Mouse (Mus musculus): ENCODE measurements around the gene Tmem196. TPM values are rescaled to one million over a fixed set of nuclear protein-coding genes. Genes with fewer than 3 reads are reported as not detected.
A peak's percentile ranks its signal among the peaks of the same experiment; 100 is the strongest.

Gene Tmem196
- total RNA-seq (2021), result 3.1 and 4.5 TPM in 2 replicates
- long read RNA-seq, experiment 1, result 0 reads
- long read RNA-seq, experiment 2, partial matches to known transcripts, result 0 of 2 reads
- long read RNA-seq, experiment 2, other reads (novel, unspliced or antisense), result 1 of 2 reads

DNA sequence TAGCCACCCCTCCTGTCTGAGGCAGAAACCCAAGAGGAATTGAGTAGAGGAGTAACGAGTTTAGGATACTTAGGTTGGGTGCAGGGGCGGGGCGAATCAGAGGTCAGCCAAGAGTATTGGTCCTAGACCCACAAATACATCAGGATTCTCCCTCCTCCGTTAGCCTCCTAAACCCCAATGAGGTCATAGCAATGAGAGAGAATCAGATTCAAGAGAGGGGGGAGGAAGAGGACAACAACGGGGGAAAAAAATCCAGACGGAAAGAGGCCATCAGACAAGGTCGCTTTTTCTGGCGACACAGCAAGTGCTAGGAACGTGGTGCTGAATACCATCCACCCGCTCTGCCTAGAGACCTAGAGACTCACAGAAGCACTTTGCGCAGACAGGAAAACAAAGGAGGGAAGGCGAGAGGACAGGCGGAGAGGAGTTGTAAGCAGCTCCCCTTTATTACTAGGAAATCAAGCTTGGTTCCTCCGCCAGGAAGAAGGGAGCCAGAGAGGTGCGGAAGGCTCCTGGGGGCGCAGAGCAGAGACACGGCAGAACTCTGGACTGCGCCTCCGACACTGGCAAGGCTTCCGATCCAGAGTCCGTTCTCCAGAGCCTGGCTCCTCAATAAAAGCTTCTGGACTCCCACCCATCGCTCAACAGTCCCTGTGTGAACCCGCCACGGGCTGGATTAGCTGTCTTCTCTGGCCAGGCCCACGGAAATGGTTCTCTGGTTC lies at the start of gene Tmem196:
Tmem196 (plus strand) TSS at position 234 of the 722 bp plus-strand sequence.
- no peak for DNase-seq

DNA sequence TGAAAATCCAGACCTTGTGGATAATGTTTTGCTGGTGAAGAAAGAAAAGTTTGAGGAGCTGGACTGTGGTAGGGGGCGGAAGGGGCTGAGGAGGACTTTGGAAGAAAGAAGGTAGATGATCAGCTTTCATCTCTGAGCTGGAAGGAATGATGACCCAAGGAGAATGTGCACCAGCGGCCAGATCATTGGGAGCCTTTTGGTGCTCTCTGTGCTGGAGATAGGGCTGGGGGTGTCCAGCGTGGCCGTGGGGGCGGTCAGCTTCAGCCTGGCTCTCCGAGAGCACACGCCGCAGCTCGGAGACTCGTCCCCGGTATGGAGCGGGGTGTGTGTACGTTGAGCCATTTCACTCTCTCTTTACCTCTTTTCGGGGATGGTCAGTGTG lies 680 bp downstream of the Tmem196 start:
- DNase-seq, result no peak

DNA sequence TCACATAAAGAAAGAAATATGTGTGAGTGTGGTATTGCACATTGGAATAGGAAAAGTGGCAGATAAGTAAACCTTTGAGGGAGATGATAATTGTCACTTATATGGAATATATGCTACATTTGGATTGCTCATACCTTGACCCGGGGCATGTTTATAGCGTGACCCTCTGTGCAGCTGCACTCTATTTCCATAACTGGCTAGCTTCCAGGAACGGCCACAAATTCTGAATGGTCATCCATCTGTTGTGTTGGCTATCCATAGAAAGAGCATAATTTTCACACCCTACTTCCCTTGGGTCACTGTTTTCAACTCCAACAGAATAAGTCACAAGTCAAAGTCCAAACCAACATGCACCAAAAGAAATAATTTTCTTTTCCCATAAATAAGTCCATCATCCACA lies 11.4 kb downstream of the Tmem196 start:
- no peak for DNase-seq

DNA sequence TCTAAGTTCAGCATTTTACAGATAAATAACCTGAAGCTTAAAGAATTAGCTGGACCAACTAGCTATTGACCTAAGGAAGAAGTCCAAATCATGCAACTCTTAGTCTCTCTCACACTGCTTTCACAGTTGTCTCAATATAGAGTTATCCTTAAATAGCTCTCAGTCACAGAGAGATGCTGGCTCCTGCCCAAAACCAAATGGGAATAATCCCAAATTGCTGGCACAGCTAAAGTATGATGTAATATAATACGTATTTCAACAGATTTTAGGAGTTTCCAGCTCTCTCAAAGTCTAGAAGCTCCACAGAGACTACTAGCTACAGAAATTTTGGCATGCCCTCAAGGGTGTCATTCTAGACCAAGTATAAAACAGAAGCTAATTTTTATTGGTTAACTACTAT lies 15.1 kb downstream of the Tmem196 start:
- peak; percentile 51 for DNase-seq

DNA sequence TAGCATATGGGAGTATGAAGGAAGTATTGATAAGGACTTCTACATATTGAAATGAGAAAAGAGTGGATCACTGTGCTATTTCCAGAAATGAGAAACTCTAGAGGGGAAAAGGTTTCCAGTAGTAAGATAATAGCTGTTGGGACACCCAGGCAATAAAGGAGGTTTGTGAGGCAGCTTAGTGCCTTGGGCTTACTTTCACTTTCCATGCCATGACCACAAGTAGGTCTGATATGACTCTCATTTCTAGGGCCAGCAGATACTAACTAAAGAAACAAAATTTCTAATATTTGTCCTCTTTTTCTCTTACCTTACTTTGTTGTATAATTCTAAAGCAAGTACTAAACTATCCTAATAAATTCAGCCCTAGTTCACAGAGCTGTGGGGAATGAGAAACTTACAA lies 19.8 kb downstream of the Tmem196 start:
- no peak for DNase-seq

DNA sequence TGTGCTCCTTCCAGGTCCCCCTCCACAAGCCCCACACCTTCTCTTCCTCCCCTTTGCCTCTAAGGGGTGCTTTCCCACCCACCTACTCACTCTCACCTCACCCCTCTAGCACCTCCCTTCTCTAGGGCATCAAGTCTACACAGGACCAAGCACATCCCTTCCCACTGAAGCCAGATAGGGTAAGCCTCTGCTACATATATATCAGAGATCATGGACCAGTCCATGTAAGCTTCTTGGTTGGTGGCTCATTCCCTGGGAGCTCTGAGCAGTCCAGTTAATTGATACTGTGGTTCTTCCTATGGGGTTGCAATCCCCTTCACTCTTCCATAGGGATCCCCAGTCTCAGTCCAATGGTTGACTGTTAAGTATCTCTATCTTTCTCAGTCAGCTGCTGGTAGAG lies 24.4 kb downstream of the Tmem196 start:
- no peak for DNase-seq

DNA sequence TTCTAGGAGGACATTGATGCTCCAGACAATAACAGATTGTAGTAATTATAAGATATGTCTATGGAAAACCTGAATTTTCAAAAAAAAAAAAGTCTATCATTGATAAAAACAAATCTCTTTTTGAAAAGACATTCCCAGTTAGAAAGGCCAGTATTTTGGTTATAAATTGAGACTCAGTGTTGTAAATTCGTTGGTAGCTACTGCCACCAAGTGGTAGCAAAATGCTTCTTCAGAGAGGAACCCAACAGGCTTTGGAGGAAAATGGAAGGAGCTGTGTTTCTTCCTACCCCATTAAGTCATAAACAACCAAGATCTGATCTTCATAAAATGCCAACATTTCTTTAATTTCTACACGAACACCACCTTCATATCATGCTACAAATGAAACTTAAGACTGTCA lies 36.1 kb downstream of the Tmem196 start:
- DNase-seq, result peak; percentile 50

DNA sequence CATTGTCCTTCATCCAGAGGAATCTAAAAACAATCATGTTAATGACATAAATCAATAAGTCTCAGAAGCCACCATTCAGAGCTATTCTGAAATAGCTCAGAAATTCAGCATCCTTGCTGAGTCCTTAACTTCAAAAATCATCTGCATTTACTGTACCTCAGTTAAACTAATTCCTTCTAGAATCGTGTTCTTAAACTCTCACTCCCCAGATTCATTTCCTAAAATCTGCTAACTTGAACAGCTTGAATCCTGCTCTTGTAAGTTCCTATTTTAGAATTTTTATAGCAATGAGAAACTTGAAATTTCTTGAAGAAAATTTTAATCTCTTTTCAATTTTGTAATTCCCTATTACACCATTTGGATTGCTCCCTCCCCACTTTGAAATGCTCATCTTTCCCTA lies 52.6 kb downstream of the Tmem196 start:
- DNase-seq, result no peak

DNA sequence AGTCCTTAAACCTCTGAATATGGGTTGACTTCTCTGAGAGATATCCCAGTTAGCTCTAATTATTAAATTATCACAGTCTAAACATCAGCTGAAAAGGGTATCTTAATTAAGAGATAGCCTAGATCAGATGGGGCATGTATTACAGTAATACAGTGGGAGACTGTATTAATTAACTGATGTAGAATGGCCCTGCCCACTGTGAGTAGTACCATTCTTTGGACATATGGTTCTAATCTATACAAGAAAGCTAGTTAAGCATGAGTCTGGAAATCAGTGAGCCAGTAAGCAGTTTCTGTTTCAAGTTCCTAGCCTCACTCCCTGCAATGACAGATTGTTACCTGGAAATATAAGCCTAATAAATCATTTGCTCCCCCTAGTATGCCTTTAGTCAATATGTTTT lies 58.7 kb downstream of the Tmem196 start:
- no peak for DNase-seq

DNA sequence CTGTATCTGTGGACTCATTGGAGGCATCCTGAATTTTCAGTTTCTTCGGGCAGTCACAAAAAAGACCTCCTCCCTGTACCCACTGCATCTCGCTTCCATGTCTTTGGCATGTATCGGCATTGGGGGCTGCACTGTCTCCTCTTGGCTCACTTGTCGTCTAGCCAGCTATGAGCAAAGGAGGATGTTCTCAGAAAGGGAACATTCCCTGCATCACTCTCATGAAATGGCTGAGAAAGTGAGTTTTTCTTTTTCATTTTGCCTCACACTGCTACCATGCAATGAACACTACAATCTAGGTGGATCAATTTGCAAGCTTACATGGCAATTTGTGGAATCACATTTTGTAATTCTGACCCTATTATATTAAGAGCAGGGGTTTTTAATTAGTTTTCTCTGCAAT lies 69.1 kb downstream of the Tmem196 start:
- DNase-seq, result no peak

DNA sequence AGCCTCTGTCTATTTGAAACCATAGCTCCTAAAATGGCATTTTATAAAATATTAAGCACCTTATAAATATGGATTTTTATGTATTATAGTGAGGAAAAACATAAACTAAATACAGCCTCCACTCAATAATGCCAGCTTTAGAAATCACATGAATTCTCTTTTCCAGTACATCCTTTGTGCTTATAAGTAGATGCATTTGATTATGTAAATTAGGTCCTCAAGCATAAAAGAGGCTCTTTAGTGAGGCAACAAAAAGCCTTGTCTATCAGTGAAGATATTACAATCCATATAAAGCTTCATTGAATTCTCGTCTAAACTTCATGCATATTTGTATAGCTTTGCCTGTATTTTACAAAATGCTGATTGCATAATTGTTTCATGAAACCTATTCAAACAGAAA lies 69.6 kb downstream of the Tmem196 start:
- no peak for DNase-seq

DNA sequence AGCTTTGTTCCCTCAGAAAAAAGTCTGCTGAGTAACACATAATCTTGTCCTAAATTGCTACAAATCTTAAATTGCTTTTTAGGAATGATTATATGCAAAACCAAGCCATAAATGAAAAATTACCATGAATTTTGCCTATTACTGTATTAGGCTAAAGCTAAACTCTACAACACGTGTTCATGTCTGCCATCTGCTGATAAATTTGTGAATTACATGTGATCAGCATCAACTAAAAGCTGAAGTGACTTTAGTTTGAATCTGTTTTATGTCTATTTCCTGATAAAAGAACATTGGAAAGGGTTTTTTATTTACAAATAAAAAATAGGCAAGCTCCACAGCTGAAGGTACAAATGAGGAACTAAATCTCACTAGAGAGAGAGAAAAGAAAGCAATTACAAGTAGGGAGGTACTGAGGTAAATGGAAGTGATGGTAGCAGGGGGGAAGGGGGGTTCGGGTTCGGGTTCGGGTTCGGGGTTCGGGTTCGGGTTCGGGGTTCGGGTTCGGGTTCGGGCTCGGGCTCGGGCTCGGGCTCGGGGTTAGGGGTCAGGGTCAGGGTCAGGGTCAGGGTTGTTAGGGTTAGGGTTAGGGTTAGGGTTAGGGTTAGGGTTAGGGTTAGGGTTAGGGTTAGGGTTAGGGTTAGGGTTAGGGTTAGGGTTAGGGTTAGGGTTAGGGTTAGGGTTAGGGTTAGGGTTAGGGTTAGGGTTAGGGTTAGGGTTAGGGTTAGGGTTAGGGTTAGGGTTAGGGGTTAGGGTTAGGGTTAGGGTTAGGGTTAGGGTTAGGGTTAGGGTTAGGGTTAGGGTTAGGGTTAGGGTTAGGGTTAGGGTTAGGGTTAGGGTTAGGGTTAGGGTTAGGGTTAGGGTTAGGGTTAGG lies 82.7 kb downstream of the Tmem196 start:
- DNase-seq, result peak; percentile 13

All from adrenal gland, postnatal 14 days (tissue).